Mouse (Mus musculus): ENCODE data around the gene Susd5.

DNA sequence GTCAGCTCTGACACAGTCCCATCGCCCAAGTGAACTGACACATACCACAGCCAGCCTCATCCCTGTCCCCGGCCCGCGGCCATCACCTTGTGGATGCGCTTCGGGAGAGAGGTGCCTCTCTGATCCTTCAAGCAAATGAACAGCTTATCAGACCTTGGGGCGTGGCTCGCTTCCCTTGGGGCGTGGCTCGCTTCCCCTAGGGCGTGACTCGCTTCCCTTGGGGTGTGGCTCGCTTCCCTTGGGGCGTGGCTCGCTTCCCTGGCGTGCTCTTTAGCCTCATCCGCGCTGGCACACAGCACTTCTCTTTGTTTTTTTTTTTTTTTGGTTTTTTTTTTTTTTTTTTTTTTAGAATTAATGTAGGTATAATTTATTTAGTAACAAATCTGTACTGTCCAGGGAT, 45.7 kb upstream of the Susd5 start:
- TF ChIP-seq CTCF (IDR thresholded peaks at IDR 0.05) (no peak), EP300 (IDR thresholded peaks at IDR 0.05) (no peak)

Measured in lung, postnatal 0 days (tissue).